Mouse (Mus musculus) MEL (cell line): ENCODE measurements at regions not wholly inside any gene's neighbourhood (a gene's known extent, or its start where the extent isn't known, plus 50 kb on each side); places are given as distances from the start of the nearest gene placed in this dataset.

Experiments
- DNase-seq: peaks from one replicate; pipeline ENCODE4 v3.0.0; 2011; ENCODE audit warnings: low read depth, low spot score
- H3K27ac ChIP-seq: 2 replicates; pipeline ENCODE4 v1.5.1; 2012; ENCODE audit warnings: low read depth, mild to moderate bottlenecking, control low read depth, low read length, moderate library complexity; ENCODE audit not compliant: control insufficient read depth
- H3K27me3 ChIP-seq, 2 experiments: fragments of 150-350 bp in 1 of 2; sonication (generic) in 1 of 2; 2 replicates each; pipeline ENCODE4 v1.6.1; 2012; ENCODE audit warnings: low read length in 2 of 2, mild to moderate bottlenecking in 2 of 2, improper control_type of control experiment in 1 of 2, moderate library complexity in 1 of 2; ENCODE audit not compliant: insufficient read depth in 2 of 2, control insufficient read depth in 1 of 2
- H3K36me3 ChIP-seq, 2 experiments: 2 replicates each; pipeline ENCODE4 v1.6.1; 2012 to 2014; ENCODE audit warnings: low read length in 2 of 2, improper control_type of control experiment in 1 of 2, inconsistent platforms in 1 of 2, mild to moderate bottlenecking in 1 of 2; ENCODE audit not compliant: insufficient read depth in 2 of 2, control insufficient read depth in 1 of 2
- H3K4me1 ChIP-seq, 2 experiments: fragments of 150-350 bp in 1 of 2; sonication (generic) in 1 of 2; 2 replicates each; pipeline ENCODE4 v1.6.1; 2012; ENCODE audit warnings: low read length in 2 of 2, improper control_type of control experiment in 1 of 2, mild to moderate bottlenecking in 1 of 2; ENCODE audit not compliant: insufficient read depth in 2 of 2, control insufficient read depth in 1 of 2
- H3K4me3 ChIP-seq, 2 experiments: fragments of 150-350 bp in 1 of 2; sonication (generic) in 1 of 2; 2 replicates each; pipeline ENCODE4 v1.5.1; 2012; ENCODE audit warnings: low read depth in 2 of 2, low read length in 2 of 2, mild to moderate bottlenecking in 2 of 2, moderate library complexity in 2 of 2, control low read depth in 1 of 2, improper control_type of control experiment in 1 of 2; ENCODE audit not compliant: control insufficient read depth in 1 of 2, insufficient read depth in 1 of 2
- H3K79me2 ChIP-seq: 2 replicates; pipeline ENCODE4 v1.6.1; 2012; ENCODE audit warnings: mild to moderate bottlenecking, low read length, moderate library complexity; ENCODE audit not compliant: control insufficient read depth, poor library complexity, insufficient read depth
- H3K9ac ChIP-seq: 2 replicates; pipeline ENCODE4 v1.6.1; 2012; ENCODE audit warnings: low read depth, mild to moderate bottlenecking, control low read depth, low read length, moderate library complexity; ENCODE audit not compliant: control insufficient read depth, poor library complexity, severe bottlenecking
- H3K9me3 ChIP-seq: fragments of 150-350 bp; sonication (generic); replicated peaks from 2 replicates; pipeline ENCODE4 v1.6.1; 2012; ENCODE audit warnings: mild to moderate bottlenecking, low read length, improper control_type of control experiment, moderate library complexity; ENCODE audit not compliant: insufficient read depth
- CHD2 ChIP-seq: IDR thresholded peaks from 2 replicates; pipeline ENCODE4 v1.6.1; 2011; ENCODE audit warnings: low read length, improper control_type of control experiment
- E2F4 ChIP-seq: IDR thresholded peaks from 2 replicates; pipeline ENCODE4 v1.6.1; 2011; ENCODE audit warnings: low read depth, low read length, improper control_type of control experiment, borderline replicate concordance
- EP300 ChIP-seq, 2 experiments: IDR thresholded peaks; 2 replicates each; pipeline ENCODE4 v1.6.1; 2011; ENCODE audit warnings: improper control_type of control experiment in 2 of 2, low read length in 2 of 2, low read depth in 1 of 2, mild to moderate bottlenecking in 1 of 2
- ETS1 ChIP-seq: IDR thresholded peaks from 2 replicates; pipeline ENCODE4 v1.6.1; 2012; ENCODE audit warnings: low read depth, mild to moderate bottlenecking, inconsistent platforms, low read length, improper control_type of control experiment, moderate library complexity
- GABPA ChIP-seq: IDR thresholded peaks from 2 replicates; pipeline ENCODE4 v1.6.1; 2012; ENCODE audit warnings: low read depth, mild to moderate bottlenecking, inconsistent platforms, low read length, improper control_type of control experiment, moderate library complexity
- HCFC1 ChIP-seq: IDR thresholded peaks from 2 replicates; pipeline ENCODE4 v1.6.1; 2012; ENCODE audit warnings: low read depth, mild to moderate bottlenecking, inconsistent platforms, low read length, improper control_type of control experiment, moderate library complexity
- MAFK ChIP-seq: IDR thresholded peaks from 2 replicates; pipeline ENCODE4 v1.6.1; 2011; ENCODE audit warnings: low read depth, mild to moderate bottlenecking, low read length, improper control_type of control experiment, borderline replicate concordance
- MAX ChIP-seq: IDR thresholded peaks from 2 replicates; pipeline ENCODE4 v1.6.1; 2011; ENCODE audit warnings: low read length, improper control_type of control experiment
- MAZ ChIP-seq: IDR thresholded peaks from 2 replicates; pipeline ENCODE4 v1.6.1; 2012; ENCODE audit warnings: low read depth, mild to moderate bottlenecking, inconsistent platforms, low read length, improper control_type of control experiment
- MYB ChIP-seq: IDR thresholded peaks from 2 replicates; pipeline ENCODE4 v1.6.1; 2011; ENCODE audit warnings: mild to moderate bottlenecking, low read depth, low read length, improper control_type of control experiment
- MYC ChIP-seq: IDR thresholded peaks from 2 replicates; pipeline ENCODE4 v1.6.1; 2011; ENCODE audit warnings: low read depth, mild to moderate bottlenecking, low read length, improper control_type of control experiment, moderate library complexity
- NRF1 ChIP-seq: IDR thresholded peaks from 2 replicates; pipeline ENCODE4 v1.6.1; 2014; ENCODE audit warnings: low read depth, mild to moderate bottlenecking, inconsistent platforms, low read length, improper control_type of control experiment, moderate library complexity; ENCODE audit not compliant: poor library complexity, insufficient read depth, severe bottlenecking
- POLR2A ChIP-seq, 2 experiments: IDR thresholded peaks; 2 replicates each; pipeline ENCODE4 v1.6.1; 2011 to 2012; ENCODE audit warnings: low read length in 2 of 2, mild to moderate bottlenecking in 2 of 2, control low read depth in 1 of 2, improper control_type of control experiment in 1 of 2, low read depth in 1 of 2, moderate library complexity in 1 of 2; ENCODE audit not compliant: control insufficient read depth in 1 of 2, insufficient read depth in 1 of 2, poor library complexity in 1 of 2
- POLR2AphosphoS2 ChIP-seq: IDR thresholded peaks from 2 replicates; pipeline ENCODE4 v1.6.1; 2011; ENCODE audit warnings: low read length, improper control_type of control experiment
- RAD21 ChIP-seq: IDR thresholded peaks from 2 replicates; pipeline ENCODE4 v1.6.1; 2011; ENCODE audit warnings: mild to moderate bottlenecking, low read depth, low read length, improper control_type of control experiment
- RCOR1 ChIP-seq: IDR thresholded peaks from 2 replicates; pipeline ENCODE4 v1.6.1; 2012; ENCODE audit warnings: low read depth, mild to moderate bottlenecking, inconsistent platforms, low read length, improper control_type of control experiment
- SIN3A ChIP-seq: IDR thresholded peaks from 2 replicates; pipeline ENCODE4 v1.6.1; 2012; ENCODE audit warnings: low read length, improper control_type of control experiment, inconsistent platforms
- SMC3 ChIP-seq: IDR thresholded peaks from 2 replicates; pipeline ENCODE4 v1.6.1; 2011; ENCODE audit warnings: low read depth, low read length, improper control_type of control experiment
- TAL1 ChIP-seq: IDR thresholded peaks from 2 replicates; pipeline ENCODE4 v1.6.1; 2012; ENCODE audit warnings: mild to moderate bottlenecking, inconsistent platforms, low read length, moderate library complexity, mixed read lengths
- TBP ChIP-seq: IDR thresholded peaks from 2 replicates; pipeline ENCODE4 v1.8.0; 2011; ENCODE audit warnings: low read depth, low read length, improper control_type of control experiment
- TCF12 ChIP-seq: IDR thresholded peaks from 2 replicates; pipeline ENCODE4 v1.6.1; 2014; ENCODE audit warnings: low read depth, mild to moderate bottlenecking, inconsistent platforms, low read length, improper control_type of control experiment, moderate library complexity
- USF1 ChIP-seq: IDR thresholded peaks from 2 replicates; pipeline ENCODE4 v1.6.1; 2014; ENCODE audit warnings: low read depth, mild to moderate bottlenecking, inconsistent platforms, low read length, improper control_type of control experiment, moderate library complexity
- USF2 ChIP-seq, 2 experiments: IDR thresholded peaks; 2 replicates each; pipeline ENCODE4 v1.6.1; 2011 to 2012; ENCODE audit warnings: improper control_type of control experiment in 2 of 2, low read length in 2 of 2, borderline replicate concordance in 1 of 2, inconsistent platforms in 1 of 2, low read depth in 1 of 2, mild to moderate bottlenecking in 1 of 2; ENCODE audit not compliant: insufficient read depth in 1 of 2
- ZC3H11A ChIP-seq: IDR thresholded peaks from 2 replicates; pipeline ENCODE4 v1.6.1; 2012; ENCODE audit warnings: low read depth, mild to moderate bottlenecking, inconsistent platforms, low read length, improper control_type of control experiment
- ZKSCAN1 ChIP-seq: IDR thresholded peaks from 2 replicates; pipeline ENCODE4 v1.6.1; 2012; ENCODE audit warnings: low read depth, mild to moderate bottlenecking, inconsistent platforms, low read length, improper control_type of control experiment, moderate library complexity

DNA sequence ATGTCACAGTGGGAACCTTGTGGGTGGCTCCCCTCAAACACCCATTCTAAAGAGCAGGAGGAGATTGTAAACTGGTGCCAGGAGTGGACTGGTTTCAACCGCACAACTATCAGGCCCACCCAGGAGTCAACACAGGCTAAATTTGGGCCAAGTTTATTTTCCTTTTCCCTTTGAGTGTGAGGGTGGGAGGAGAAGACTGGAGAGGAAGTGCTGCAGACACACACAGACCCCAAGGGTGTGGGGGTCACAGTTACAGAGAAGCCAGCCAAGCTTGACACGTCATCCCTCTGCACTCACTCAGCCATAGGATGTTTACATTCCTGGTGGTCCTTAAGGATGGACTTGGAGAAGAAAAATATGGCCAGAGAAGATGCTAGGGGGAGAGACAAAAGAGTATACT lies 448.9 kb upstream of the Cdh11 start:
- Histone ChIP-seq H3K79me2 (no peaks in the 10 kb centered on the region), H3K36me3 (no peaks in the 10 kb centered on the region), H3K9me3 (no peaks in the 10 kb centered on the region)

DNA sequence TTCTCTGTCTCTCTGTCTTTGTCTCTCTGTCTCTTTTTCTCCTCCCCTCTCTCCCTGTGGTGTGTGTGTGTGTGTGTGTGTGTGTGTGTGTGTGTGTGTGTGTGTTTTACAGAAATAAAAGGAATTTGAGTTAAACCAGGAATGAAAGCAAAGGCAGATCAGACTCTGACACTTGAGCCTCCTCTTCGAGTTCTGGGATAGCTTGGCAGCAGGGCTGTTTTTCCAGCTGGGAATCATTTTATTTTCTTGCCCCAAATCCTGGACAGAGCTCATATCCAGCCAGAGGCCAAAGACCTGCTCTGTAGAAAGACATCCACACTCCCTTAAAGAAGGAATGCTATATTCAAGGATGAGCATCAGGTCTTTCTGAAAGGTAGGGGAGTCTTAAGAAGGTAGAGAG lies 450.2 kb upstream of the Cdh11 start:
- Histone ChIP-seq H3K27me3 (no peaks in the 10 kb centered on the region), H3K4me3 (no peak overlapping the region), H3K9me3 (no peaks in the 10 kb centered on the region), H3K79me2 (no peaks in the 10 kb centered on the region), H3K36me3 (no peaks in the 10 kb centered on the region), H3K4me1 (no peaks in the 10 kb centered on the region), H3K9ac (no peak overlapping the region), H3K27ac (no peak overlapping the region)
- DNase-seq: no peak
- TF ChIP-seq MAFK: no peak

More for the DNA sequence above, 448.9 kb upstream of the Cdh11 start:
- no peak overlapping the region for H3K27ac ChIP-seq
- TF ChIP-seq CHD2 (no peak), POLR2A (IDR thresholded peaks at IDR 0.05; ENCODE audit: control insufficient read depth in 1 of 2, insufficient read depth in 1 of 2, low read depth in 1 of 2, low read length in 2 of 2, poor library complexity in 1 of 2) (no peak), USF1 (no peak), E2F4 (no peak), TBP (no peak), SMC3 (no peak), ZKSCAN1 (no peak), GABPA (no peak), ETS1 (no peak), MYB (no peak), POLR2AphosphoS2 (no peak), TAL1 (no peak), NRF1 (no peak), RCOR1 (no peak)
- no peaks in the 10 kb centered on the region for H3K4me1 ChIP-seq
- H3K4me3 ChIP-seq: no peak overlapping the region
- H3K9ac ChIP-seq: no peak overlapping the region
- DNase-seq: no peak
- H3K27me3 ChIP-seq: no peaks in the 10 kb centered on the region

DNA sequence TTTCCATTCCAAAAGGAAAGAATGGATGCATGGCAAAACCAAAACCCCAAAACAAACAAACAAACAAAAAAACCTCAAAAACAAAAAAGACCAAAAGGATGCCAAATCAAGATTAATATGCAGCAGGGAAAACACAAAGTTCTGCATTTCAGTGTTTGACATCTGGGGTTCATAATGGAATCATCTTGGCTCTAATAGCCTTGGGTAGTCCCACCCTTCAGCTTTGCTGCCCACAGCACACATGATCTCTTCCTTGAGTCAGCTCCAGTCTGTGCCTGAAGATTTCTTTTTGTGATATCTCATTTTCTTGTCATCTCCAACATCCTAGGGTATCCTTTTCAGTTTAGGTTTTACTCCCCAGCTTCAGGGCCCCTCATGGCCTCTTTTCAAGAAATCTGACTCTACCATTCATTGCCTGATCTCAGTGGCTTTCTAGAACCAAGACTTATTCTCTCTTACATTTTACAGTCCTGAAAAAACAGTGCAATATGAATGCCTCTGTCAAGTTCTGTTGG lies 453.1 kb upstream of the Cdh11 start:
- TF ChIP-seq MAX (no peak), TCF12 (no peak), RAD21 (no peak), ZC3H11A (no peak), MYC (no peak), TAL1 (no peak), EP300 (IDR thresholded peaks at IDR 0.05; ENCODE audit: low read depth in 1 of 2, low read length in 2 of 2) (no peak), POLR2A (IDR thresholded peaks at IDR 0.05; ENCODE audit: control insufficient read depth in 1 of 2, insufficient read depth in 1 of 2, low read depth in 1 of 2, low read length in 2 of 2, poor library complexity in 1 of 2) (no peak), HCFC1 (no peak), MAFK (no peak), USF2 (IDR thresholded peaks at IDR 0.05; ENCODE audit: borderline replicate concordance in 1 of 2, insufficient read depth in 1 of 2, low read depth in 1 of 2, low read length in 2 of 2) (no peak), SIN3A (no peak), MAZ (no peak), RCOR1 (no peak)
- TF ChIP-seq, all 39 proteins: peak for 0
- Histone ChIP-seq H3K27ac (no peak overlapping the region), H3K9ac (no peak overlapping the region), H3K4me1 (no peaks in the 10 kb centered on the region), H3K79me2 (no peaks in the 10 kb centered on the region), H3K9me3 (no peaks in the 10 kb centered on the region), H3K36me3 (no peaks in the 10 kb centered on the region), H3K4me3 (no peak overlapping the region), H3K27me3 (no peaks in the 10 kb centered on the region)
- DNase-seq: no peak
